Mouse (Mus musculus) midbrain, embryonic 16.5 days (tissue): ENCODE data around the gene Ly86. TPM values are rescaled to one million over a fixed set of nuclear protein-coding genes. Genes with fewer than 3 reads are reported as not detected.

ENCODE experiments used
- ATAC-seq: fragments of 200-750 bp; cut with Nextera tagmentation; 2 replicates; pipeline ENCODE4 v1.8.0; 2017; ENCODE audit warnings: moderate TSS enrichment
- H3K27ac ChIP-seq: fragments of 300-500 bp; sonication (generic); 2 replicates; pipeline ENCODE4 v1.5.1; 2014; ENCODE audit warnings: mild to moderate bottlenecking, low read length, mixed read lengths
- H3K27me3 ChIP-seq: fragments of 300-500 bp; sonication (generic); 2 replicates; pipeline ENCODE4 v1.6.1; 2014; ENCODE audit warnings: low read depth, low read length, mixed read lengths; ENCODE audit not compliant: control insufficient read depth, insufficient read depth
- H3K36me3 ChIP-seq: fragments of 300-500 bp; sonication (generic); 2 replicates; pipeline ENCODE4 v1.6.1; 2014; ENCODE audit warnings: mild to moderate bottlenecking, low read length, moderate library complexity, mixed read lengths; ENCODE audit not compliant: control insufficient read depth, insufficient read depth
- H3K4me1 ChIP-seq: fragments of 300-500 bp; sonication (generic); 2 replicates; pipeline ENCODE4 v1.6.1; 2014; ENCODE audit warnings: mild to moderate bottlenecking, low read length, mixed read lengths; ENCODE audit not compliant: control insufficient read depth, insufficient read depth
- H3K4me2 ChIP-seq: fragments of 300-500 bp; sonication (generic); 2 replicates; pipeline ENCODE4 v1.6.1; 2014; ENCODE audit warnings: mild to moderate bottlenecking, low read length, mixed read lengths
- H3K4me3 ChIP-seq: fragments of 300-500 bp; sonication (generic); 2 replicates; pipeline ENCODE4 v1.5.1; 2014; ENCODE audit warnings: low read depth, mild to moderate bottlenecking, low read length, moderate library complexity, mixed read lengths
- H3K9ac ChIP-seq: fragments of 300-500 bp; sonication (generic); 2 replicates; pipeline ENCODE4 v1.6.1; 2014; ENCODE audit warnings: low read depth, low read length, mixed read lengths
- H3K9me3 ChIP-seq: fragments of 300-500 bp; sonication (generic); replicated peaks from 2 replicates; pipeline ENCODE4 v1.6.1; 2014; ENCODE audit warnings: mild to moderate bottlenecking, low read length, mixed read lengths; ENCODE audit not compliant: control insufficient read depth, poor library complexity, severe bottlenecking
- WGBS: fragments of 180-500 bp; shearing (Covaris S2); extraction: QIAGEN DNeasy Blood & Tissue Kit; methylation state at CpG from one replicate; pipeline ENCODE4 v1.1.7; 2014; 5-methylcytosine and 5-hydroxymethylcytosine counted together
- polyA plus RNA-seq: library from polyadenylated mRNA; unstranded; fragments of >200 nt; fragmentation: Nextera tagmentation; extraction: Ambion mirVana; gene quantifications from 2 replicates; pipeline ENCODE4 v1.2.1, GENCODE M21; 2015

Ly86 gene
- polyA plus RNA-seq, 1 experiment from 2014 or later: 5.9 TPM

DNA sequence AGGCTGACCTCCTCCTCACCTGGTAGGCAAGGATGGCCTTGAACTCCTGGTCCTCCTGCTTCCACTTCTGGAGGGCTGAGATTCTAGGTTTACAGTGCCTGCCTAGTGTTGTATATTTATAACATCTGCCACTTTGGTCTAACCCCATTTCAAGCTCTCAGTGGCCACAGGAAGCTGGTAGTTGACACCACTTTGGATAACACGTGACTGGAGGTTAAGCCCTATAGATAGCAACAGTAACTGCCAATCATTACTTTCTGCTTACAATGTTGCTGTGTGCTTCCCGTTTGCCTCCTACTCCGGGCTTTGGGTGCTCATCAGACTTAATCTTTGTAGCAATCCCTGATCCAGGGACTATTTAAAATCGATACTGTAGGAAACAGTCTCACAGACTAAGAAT, 87.6 kb downstream of the Ly86 start:
- Histone ChIP-seq H3K27ac (no peak overlapping the region), H3K27me3 (peaks cover 16% of the 10 kb centered on the region), H3K9ac (no peak overlapping the region), H3K36me3 (no peaks in the 10 kb centered on the region), H3K9me3 (no peaks in the 10 kb centered on the region), H3K4me1 (0 out of 2 replicates have a peak, but pooled peaks cover 5% of the 10 kb centered on the region), H3K4me2 (no peak overlapping the region), H3K4me3 (no peak overlapping the region)
- 46% methylated on average over 4 of the region's 4 CpGs for WGBS
- no peak for ATAC-seq

DNA sequence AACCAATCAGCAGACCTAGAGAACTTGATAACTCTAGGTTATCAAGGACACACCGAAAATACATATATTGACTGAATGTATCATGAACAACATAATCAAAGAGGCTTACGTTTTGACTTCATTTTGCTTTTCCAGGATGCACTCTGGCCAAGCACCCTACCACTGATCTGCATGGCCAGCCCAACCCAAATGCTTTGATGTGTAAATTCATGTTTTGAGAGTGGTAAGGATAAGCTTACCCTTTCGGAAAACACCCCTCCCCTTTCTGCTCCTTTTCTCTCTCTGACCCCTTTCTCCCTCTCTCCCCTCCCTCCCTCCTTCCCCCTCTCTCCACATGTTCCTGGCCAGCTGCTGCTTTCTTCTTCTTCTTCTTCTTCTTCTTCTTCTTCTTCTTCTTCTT, 88.1 kb downstream of the Ly86 start:
- Histone ChIP-seq H3K36me3 (no peaks in the 10 kb centered on the region), H3K4me2 (no peak overlapping the region), H3K4me3 (no peak overlapping the region), H3K27ac (no peak overlapping the region), H3K27me3 (peaks cover 20% of the 10 kb centered on the region), H3K9me3 (no peaks in the 10 kb centered on the region), H3K9ac (no peak overlapping the region), H3K4me1 (0 out of 2 replicates have a peak, but pooled peaks cover 5% of the 10 kb centered on the region)
- no peak for ATAC-seq
- WGBS: 30% methylated on average over 3 of the region's 3 CpGs

DNA sequence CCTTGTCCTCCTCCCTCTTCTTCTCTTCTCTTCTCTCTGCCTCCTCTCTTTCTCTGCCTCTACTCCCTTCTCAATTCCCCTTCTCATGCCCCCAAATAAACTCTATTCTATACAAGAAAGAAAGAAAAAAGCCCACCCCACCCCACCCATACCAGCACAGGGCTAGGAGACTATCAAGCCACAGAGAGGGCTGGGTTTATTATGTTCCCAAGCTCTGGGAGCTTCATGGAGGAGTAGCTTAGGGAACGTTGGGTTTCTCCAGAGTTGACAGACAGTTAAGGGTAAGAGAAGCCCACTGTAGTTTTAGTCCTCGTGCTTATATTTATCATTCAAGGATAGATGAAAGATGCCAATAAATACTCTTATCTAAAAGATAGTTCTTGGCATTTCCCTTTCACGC, 88.7 kb downstream of the Ly86 start:
- Histone ChIP-seq H3K4me2 (no peak overlapping the region), H3K4me1 (0 out of 2 replicates have a peak, but pooled peaks cover 5% of the 10 kb centered on the region)
- ATAC-seq: peak; percentile 75

DNA sequence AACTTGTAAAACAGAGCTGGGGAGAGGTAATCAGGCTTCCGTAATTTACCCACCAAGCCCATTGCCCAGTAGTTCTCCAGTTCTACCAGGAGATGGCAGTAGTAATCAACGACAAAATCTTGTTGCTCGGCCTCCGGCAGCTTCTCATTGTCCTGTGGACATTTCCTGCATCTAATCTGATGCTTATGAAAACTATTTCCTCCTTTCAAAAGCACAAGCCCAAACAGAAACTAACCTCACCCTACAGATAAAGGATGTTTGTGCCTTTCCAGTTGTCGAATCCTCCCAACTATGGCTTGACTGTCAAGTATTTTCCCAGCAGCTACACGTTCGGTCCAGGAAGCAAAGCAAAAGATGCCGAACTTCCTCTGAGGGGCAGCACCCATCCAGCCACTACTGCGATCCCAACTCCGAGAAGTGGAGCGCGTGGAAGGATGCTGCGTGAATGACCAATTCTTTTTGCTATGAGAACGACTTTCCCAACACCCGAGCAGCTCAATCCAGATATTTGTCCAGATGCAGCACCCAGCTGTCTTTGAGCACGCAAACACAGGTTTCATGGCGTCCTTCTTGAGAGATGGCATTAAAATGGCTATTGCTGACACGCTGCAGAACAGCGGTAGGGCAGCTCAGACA, 89.2 kb downstream of the Ly86 start:
- H3K9me3 ChIP-seq: no peaks in the 10 kb centered on the region
- H3K4me1 ChIP-seq: 0 out of 2 replicates have a peak, but pooled peaks cover 5% of the 10 kb centered on the region
- peak overlapping the region; percentile 60 for H3K9ac ChIP-seq
- H3K4me3 ChIP-seq: peak overlapping the region; percentile 48
- WGBS: under 1% methylated on average over 19 of the region's 19 CpGs
- H3K36me3 ChIP-seq: no peaks in the 10 kb centered on the region
- H3K27ac ChIP-seq: no peak overlapping the region; the same call in 1 of the 2 replicates
- peak; percentile 81 for ATAC-seq
- peak overlapping the region; percentile 80 for H3K4me2 ChIP-seq
- peaks cover 20% of the 10 kb centered on the region for H3K27me3 ChIP-seq

More for the DNA sequence above, 88.7 kb downstream of the Ly86 start:
- H3K4me3 ChIP-seq: no peak overlapping the region
- H3K27ac ChIP-seq: no peak overlapping the region
- H3K36me3 ChIP-seq: no peaks in the 10 kb centered on the region
- H3K9me3 ChIP-seq: no peaks in the 10 kb centered on the region
- 24% methylated on average over 3 of the region's 3 CpGs for WGBS
- H3K9ac ChIP-seq: no peak overlapping the region
- H3K27me3 ChIP-seq: peaks cover 20% of the 10 kb centered on the region

DNA sequence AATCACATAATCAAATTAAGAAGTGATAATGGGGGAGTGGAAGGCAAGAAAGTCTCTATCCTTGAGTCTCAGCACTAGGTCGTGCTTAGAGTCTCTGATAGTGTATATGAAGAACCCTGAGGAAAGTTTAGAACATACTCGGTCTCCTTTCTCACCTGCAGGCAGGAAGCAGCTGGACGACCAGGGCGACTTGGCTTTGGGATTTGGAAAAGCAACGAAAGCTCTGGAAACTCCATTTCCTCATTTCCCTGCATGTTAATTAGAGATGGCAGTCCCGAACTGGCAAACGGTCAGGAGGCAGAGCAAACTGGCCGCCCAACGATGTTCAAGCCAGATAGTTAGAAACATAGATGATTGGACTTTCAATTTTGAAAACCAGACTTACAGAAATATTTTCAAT, 89.8 kb downstream of the Ly86 start:
- peak overlapping the region; percentile 80 for H3K4me2 ChIP-seq
- H3K9ac ChIP-seq: peak overlapping the region; percentile 60; the same call in 1 of the 2 replicates

DNA sequence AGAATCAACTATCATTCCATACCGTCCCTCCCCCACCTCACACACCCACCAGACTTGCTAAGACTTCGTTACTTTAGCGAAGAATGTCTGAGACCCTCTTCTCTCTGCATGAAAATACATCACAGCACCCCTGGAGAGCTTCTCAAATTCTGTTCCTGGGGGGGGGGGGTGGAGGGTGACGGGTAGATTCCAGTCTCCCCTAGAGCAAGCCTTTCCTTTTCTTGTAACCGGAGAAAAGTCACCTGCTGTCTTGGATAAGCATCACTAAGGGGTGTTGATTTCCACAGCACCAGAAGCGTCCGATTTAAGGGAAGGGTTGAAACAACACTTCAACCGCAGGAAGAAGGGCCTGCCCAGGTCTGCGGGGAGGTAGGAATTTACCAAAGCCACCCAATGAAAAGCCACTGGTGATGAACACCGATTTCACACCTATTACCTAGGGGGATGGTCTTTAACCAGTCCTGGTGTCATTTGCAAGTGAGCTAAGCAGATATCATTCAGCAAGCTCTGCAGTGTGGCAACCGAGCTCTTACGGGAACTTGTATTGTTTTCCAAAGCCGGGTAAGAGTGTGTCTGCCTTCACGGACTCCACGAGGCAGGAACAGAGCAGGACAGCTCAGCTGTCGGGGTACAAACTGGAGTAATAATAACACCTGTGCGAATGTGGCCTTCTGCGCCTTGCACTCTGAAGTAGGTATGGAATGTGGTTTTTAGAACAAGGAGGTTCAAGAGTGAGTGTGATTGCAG, 91.4 kb downstream of the Ly86 start:
- Histone ChIP-seq H3K9me3 (no peaks in the 10 kb centered on the region), H3K4me1 (0 out of 2 replicates have a peak, but pooled peaks cover 5% of the 10 kb centered on the region), H3K9ac (no peak overlapping the region), H3K27ac (no peak overlapping the region), H3K4me2 (no peak overlapping the region), H3K4me3 (no peak overlapping the region), H3K27me3 (peaks cover 20% of the 10 kb centered on the region), H3K36me3 (no peaks in the 10 kb centered on the region)
- ATAC-seq: no peak
- 9% methylated on average over 18 of the region's 18 CpGs for WGBS

More for the DNA sequence above, 89.8 kb downstream of the Ly86 start:
- ATAC-seq: no peak
- 0 out of 2 replicates have a peak, but pooled peaks cover 5% of the 10 kb centered on the region for H3K4me1 ChIP-seq
- 6% methylated on average over 9 of the region's 9 CpGs for WGBS
- H3K4me3 ChIP-seq: peak overlapping the region; percentile 48
- no peak overlapping the region for H3K27ac ChIP-seq
- no peaks in the 10 kb centered on the region for H3K36me3 ChIP-seq
- H3K9me3 ChIP-seq: no peaks in the 10 kb centered on the region
- H3K27me3 ChIP-seq: peaks cover 20% of the 10 kb centered on the region

DNA sequence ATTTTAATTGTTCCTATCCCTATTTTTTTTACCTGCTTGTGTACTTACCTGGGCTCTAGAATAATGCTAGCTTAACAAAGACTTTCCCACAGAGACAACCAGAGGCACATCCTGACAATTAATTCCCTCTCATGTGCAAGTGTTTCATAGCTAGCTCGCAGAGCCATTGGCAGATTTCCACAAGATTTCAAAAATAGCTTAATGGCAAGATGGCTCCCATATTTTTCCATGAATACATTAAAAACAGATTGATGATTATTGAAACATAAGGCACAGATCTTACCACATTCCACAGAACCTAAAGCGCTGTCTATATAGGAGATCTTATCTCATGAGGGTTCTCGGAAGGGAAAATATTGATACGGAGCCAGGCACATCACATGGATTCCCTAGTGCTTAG, 93.8 kb downstream of the Ly86 start:
- H3K4me3 ChIP-seq: no peak overlapping the region
- no peak for ATAC-seq
- 90% methylated on average over 4 of the region's 4 CpGs for WGBS

DNA sequence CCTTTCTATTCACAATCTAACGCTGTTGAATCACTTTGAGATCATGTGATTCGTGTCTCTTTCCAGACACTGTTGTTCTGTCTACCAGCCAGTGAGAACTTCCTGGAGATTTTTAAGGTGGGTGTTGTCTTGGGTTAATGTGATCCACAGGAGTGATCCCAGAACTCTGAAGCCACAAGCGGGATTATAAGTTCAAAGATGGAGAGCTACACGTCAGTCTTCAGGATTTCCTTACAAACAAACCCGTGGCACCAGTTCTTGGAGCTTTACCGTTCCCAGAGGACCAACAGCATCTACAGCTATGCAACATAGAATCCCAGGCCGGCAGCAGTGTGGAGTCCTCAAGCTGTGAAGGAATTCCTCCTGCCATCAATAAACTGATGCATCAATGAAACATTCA, 94.5 kb downstream of the Ly86 start:
- WGBS: 70% methylated on average over 7 of the region's 7 CpGs

More for the DNA sequence above, 93.8 kb downstream of the Ly86 start:
- H3K9me3 ChIP-seq: no peaks in the 10 kb centered on the region
- peaks cover 20% of the 10 kb centered on the region for H3K27me3 ChIP-seq
- H3K4me1 ChIP-seq: 0 out of 2 replicates have a peak, but pooled peaks cover 5% of the 10 kb centered on the region
- no peaks in the 10 kb centered on the region for H3K36me3 ChIP-seq
- no peak overlapping the region for H3K4me2 ChIP-seq
- H3K9ac ChIP-seq: no peak overlapping the region
- H3K27ac ChIP-seq: no peak overlapping the region

DNA sequence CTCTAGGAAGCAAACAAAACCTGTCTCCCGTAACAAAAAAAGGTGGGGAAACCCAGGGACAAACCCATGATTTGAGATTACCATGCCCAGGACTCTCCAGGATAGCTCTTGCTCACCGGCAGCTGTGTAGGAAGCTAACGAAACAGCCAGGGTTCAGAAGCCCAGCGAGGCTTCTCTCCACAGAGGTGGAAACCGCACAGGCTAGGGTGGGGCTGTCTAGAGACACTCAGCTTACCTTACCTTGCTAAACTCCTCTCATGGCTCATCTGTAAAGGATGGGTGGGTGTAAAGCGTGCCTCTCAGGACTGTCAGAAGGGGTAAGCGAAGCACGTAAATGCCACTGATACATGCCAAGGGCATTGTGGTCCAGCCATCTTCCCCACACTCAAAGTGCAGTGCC, 94.9 kb downstream of the Ly86 start:
- H3K27ac ChIP-seq: no peak overlapping the region
- no peaks in the 10 kb centered on the region for H3K4me1 ChIP-seq
- H3K27me3 ChIP-seq: peaks cover 20% of the 10 kb centered on the region
- H3K9me3 ChIP-seq: no peaks in the 10 kb centered on the region
- H3K4me2 ChIP-seq: no peak overlapping the region
- no peak overlapping the region for H3K4me3 ChIP-seq
- no peaks in the 10 kb centered on the region for H3K36me3 ChIP-seq
- WGBS: 76% methylated on average over 8 of the region's 8 CpGs
- H3K9ac ChIP-seq: no peak overlapping the region
- ATAC-seq: 0 out of 2 replicates have a peak, but pooled peaks have one; percentile 42

More for the DNA sequence above, 94.5 kb downstream of the Ly86 start:
- Histone ChIP-seq H3K27ac (no peak overlapping the region), H3K36me3 (no peaks in the 10 kb centered on the region), H3K27me3 (peaks cover 20% of the 10 kb centered on the region), H3K9me3 (no peaks in the 10 kb centered on the region), H3K9ac (no peak overlapping the region), H3K4me1 (0 out of 2 replicates have a peak, but pooled peaks cover 4% of the 10 kb centered on the region), H3K4me2 (no peak overlapping the region), H3K4me3 (no peak overlapping the region)
- ATAC-seq: no peak
